Mouse (Mus musculus) bone marrow macrophage, adult 2 months (primary cell): ENCODE measurements around the gene Gm572.

Experiments used
- CTCF ChIP-seq: IDR thresholded peaks from 2 replicates; pipeline ENCODE4 v1.5.1; 2012; ENCODE audit warnings: low read depth, mild to moderate bottlenecking, low read length, moderate library complexity
- POLR2A ChIP-seq: IDR thresholded peaks from 2 replicates; pipeline ENCODE4 v1.6.1; 2012; ENCODE audit warnings: mild to moderate bottlenecking, low read depth, low read length, borderline replicate concordance

DNA sequence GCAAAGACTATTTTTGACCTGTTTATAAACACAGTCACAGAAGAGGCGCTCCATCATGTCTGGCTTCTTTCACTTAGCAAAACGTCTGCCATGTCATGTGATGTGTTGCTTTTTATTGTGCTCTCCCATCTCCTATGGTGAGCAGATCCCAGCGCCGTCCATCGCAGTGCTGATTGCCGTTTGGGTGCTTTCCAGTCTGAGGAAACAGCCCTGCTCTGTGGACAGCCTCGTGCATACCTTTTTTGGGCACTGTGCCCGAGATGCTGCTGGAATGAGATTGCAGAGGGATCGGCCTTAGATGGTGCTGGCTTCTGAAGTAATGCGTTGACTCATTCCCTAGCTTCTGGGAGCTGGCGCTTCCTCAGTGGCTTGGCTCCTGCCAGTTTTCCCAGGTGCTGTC lies 3.5 kb downstream of the Gm572 start:
- TF ChIP-seq CTCF (no peak), POLR2A (no peak)
